Mouse (Mus musculus): Measurements from ENCODE around the gene Pacsin2. TPM values are rescaled to one million over a fixed set of nuclear protein-coding genes. Genes with fewer than 3 reads are reported as not detected.

Gene Pacsin2
- total and polyA plus RNA-seq, 3 experiments: 28.9 to 111 (median 76.7) TPM

DNA sequence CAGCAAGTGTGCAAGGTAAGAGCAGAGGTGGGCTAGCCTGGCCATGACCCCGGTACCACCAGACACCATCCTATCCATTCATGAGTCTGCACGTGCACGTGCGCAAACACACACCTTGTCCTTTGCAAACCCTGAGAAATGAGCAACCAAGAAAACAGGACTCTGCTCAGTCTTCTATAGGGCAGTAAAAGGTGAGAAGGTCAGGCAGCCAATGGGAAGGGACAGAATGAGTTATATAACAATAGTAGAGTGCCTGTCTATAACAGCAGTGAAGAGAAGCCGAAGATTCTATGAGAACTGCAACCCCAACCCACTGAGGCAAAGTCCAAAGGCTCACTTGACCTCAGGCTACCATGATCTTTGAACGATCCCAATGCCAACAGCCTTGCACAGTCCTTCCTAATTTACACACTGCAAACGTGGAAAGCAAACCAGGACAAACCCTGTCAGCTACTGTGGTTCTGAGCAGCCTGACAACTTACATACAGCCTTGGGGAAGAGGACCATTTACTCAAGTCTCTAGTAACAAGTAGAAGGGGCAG lies 12.1 kb downstream of the Pacsin2 start:
- no peak for DNase-seq

DNA sequence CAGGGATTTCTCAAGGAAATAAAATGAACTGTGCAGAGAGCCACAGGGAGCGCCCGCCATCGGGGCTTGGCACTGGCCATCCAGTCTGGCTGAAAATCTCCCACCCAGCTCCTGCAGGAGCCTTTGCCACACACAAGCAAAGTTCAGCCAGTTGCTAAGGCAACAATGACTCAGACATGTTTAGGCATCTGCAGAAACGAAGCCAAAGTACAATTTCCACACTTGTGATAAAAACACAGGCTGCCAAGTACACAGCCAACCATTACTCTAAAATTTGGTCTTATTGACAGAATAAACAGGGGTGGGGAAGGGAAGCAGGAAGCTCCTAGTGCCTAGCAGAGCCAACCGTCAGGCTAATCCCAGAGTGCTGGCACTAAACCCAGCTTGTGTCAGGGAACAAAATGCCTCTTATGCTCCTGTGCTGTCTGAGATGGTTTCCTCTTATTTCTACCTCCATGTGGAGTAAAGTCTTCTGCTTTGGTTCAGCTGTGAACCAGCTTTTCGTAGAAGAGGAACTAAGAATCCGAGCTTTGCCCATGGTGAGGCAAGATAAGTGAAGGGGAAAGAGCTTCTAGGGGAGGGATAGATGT lies 12.7 kb downstream of the Pacsin2 start:
- peak; percentile 77 for DNase-seq

DNA sequence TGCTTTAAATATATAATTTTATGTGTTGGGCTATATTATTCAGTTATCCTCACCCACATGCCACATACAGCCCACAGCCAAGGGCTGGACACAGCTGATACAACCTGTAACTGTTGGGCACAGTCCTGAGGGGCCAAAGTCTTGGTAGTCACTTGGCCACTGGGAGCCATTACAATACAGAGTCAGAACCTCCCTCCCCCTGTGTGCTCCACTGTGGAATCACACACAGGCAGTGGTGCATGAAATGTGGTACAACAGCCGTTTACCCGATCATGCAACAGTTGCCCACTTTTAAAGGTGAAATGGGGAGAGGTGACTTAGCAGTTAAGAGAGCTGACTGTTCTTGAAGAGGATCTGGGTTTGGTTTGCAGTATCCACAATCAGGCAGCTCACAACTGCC lies 14.4 kb downstream of the Pacsin2 start:
- DNase-seq: no peak

DNA sequence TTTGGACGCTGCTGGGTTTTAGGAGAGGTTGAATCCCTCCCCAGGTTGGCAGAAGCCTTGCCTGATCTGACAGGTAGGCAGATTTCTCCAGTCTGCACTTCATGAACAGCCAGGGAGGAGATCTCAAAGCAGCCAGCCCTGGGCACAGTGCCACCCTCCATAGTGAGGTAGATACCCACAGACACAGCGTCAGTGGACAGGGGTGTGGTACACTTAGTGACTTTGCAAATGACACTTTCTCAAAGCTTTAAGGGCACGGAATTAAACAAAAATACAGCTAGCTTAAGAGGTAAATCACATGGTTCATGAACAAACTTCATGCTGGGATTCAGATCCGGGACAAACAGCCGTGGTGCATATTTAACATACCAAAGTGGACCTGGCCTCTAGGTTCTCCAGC lies 15.8 kb downstream of the Pacsin2 start:
- no peak for DNase-seq

GRCm38 (mm10) chr15:83447791-83448544 lies 16.4 kb downstream of the Pacsin2 start:
- no peak for DNase-seq

DNA sequence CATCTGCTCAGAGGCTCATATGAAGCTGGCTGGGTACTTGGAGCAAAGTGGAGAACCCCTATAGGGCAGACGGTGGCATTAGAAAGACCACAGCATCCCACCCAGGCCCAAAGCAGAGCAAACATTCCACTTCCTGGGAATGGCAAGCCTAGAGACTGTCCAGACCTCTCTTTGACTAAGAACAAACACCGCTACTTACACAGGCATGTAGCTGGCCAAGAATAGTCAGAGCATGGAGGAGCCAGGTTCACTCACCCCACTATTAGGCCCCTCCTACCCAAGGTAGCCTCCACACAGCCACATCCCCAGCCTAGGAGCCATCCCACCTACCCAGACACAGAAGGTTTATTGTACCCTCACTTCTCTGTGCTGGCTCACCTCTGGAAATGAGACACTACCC lies 18.5 kb downstream of the Pacsin2 start:
- no peak for DNase-seq

DNA sequence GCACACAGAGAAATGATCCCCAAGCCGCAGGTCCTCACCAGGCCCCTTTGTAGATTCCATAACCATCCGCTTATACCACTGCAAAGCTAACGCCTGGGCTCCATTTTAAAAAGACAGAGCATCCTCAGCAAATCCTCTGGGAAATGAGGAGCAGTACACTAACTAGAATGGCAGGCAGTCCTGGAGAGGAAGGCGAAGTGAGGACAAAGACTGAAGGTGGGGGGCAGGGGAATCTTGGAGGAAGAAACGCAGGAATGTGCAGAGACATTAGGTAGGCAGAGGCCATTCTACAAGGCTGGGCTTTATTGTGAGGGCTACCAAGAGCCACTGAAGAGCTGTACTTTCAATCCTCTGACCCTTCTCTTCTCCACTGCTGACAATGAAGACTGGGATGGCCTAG lies 19.0 kb downstream of the Pacsin2 start:
- no peak for DNase-seq

GRCm38 (mm10) chr15:83444425-83444824 lies 20.0 kb downstream of the Pacsin2 start:
- DNase-seq: no peak

GRCm38 (mm10) chr15:83442495-83443037 lies 21.8 kb downstream of the Pacsin2 start:
- DNase-seq: no peak

- DNase-seq: no peak
Measured at GRCm38 (mm10) chr15:83440726-83441125, 23.7 kb downstream of the Pacsin2 start.

DNA sequence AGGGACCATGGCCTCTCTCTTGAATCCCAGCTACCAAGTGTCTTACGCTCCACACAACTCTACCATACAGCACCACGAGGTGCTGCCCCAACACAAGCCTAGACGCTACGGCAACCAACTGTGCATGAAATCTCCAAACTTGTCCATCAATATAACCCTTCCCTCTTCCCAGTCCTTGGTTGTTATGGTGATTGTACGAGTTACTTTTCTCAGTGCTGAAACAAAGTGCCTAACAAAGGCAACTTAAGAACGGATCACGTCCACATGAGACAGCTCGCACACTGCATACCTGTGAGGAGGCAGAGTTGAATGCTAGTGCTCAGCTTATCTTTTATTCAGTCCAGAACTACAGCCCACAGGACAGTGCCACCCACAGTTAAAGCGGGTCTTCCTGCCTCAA lies 27.9 kb downstream of the Pacsin2 start:
- no peak for DNase-seq

DNA sequence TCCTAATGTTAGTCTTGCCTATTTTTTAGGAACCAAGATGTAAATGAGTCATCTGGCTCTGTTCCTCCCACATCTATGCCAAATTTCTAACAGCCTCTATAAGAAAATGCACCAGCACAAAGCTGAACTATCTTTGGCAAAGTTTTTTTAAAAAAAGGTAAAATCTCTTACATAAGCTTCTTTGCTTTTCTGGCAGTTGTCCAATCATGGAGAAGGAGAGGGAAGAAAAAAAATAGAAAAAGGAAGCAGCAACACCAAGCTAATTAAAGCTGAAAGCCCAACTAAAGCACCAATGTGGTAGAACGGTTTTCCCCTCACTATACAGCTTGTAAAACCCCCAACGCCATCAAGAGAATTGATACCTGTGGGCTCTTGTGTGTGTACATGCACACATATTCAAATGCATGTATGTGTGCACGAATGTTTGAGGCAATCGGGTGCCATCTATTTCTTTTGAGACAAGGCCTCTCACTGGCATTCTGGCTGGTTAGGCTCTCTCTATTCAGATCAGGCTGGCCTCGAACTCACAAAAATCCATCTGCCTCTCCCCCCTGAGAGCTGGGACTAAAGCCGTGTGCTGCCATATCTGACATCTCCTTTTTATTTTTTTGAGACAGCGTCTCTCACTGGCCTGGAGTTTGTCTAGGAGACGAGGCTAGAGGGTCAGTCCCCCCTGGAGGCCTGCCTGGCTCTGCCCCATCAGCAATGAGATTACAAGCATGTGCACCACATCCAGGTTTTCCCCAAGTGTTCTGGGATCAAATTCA lies 28.9 kb downstream of the Pacsin2 start:
- DNase-seq: no peak

DNA sequence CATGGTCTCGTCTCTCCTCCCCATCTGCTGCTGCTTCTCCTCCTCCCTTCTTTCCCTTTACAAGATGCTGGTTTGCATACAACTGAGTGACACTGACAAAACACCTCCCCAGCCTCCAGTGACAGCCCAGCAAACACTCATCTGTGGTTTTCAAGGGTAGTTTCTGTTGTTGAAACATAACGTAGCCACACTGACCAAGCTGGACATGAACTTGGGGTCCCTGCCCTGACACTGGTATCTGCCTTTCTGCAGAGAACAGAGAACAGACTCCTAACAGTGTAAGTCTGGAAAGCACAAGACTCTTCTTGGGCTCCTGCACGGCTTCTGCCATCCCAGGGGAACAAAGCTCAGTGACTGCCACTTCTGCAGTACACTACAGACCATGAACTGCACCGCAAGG lies 29.7 kb downstream of the Pacsin2 start:
- DNase-seq: no peak

- DNase-seq: no peak
Measured at GRCm38 (mm10) chr15:83433344-83433743, 31.1 kb downstream of the Pacsin2 start.

- DNase-seq: peak; percentile 82
Measured at GRCm38 (mm10) chr15:83432231-83433031, 32.0 kb downstream of the Pacsin2 start.

- DNase-seq: no peak
Measured at GRCm38 (mm10) chr15:83430986-83431763, 33.2 kb downstream of the Pacsin2 start.

DNA sequence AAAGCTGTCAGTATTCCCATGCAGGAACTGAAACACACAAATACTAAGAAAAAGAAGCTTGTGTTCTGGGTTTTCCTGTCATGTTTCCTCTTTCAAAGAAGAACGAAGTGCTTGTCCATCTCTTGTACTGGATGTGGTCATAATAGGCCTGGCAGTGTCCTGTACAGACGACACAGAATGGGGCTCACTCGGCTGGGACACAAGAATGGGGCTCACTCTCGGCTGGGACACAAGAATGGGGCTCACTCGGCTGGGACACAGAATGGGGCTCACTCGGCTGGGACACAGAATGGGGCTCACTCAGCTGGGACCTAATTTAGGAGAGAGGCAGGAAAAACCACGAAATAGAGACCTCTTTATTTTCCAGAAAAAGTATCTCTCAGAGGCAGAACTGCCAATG lies 34.0 kb downstream of the Pacsin2 start:
- no peak for DNase-seq

- no peak for DNase-seq
Measured at GRCm38 (mm10) chr15:83428586-83428985, 35.8 kb downstream of the Pacsin2 start.

- DNase-seq: no peak
Measured at GRCm38 (mm10) chr15:83427294-83428163, 36.9 kb downstream of the Pacsin2 start.

- DNase-seq: peak; percentile 45
Measured at GRCm38 (mm10) chr15:83425794-83426193, 38.6 kb downstream of the Pacsin2 start.

All from adrenal gland, adult 2 months (tissue).